In the genomic region with DNA sequence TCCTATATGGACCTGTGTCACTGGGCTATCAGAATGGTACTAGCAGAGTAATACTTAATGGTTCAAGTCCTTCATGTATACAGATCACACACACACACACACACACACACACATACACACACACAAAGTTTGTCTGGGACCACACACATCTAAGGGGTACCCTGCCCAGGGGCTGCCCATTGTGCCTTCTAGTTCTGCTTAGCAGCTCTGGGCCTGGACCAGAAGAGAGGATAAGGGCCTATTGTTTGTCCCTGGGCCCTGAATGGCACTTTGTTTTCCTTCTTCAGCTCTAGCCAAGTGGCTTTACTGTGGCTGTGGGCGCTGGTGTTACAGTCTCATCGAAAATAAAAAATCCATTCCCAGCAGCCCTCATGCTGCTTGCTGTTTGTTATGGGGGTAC, we compare ENCODE assay signal across 8 mouse cellular contexts. TPM values are rescaled to one million over a fixed set of nuclear protein-coding genes. Genes with fewer than 3 reads are reported as not detected.
A peak's percentile ranks its signal among the peaks of the same experiment; 100 is the strongest.
DNase-seq lines count a peak whose midpoint lies in the region; ATAC-seq and TF ChIP-seq lines count a peak whose summit lies in the region.

No protein-coding gene starts in this region.

- no peak overlapping the region for H3K4me3 ChIP-seq in gastrocnemius, adult 2 months
- H3K4me3 ChIP-seq in hindbrain, embryonic 11.5 days (ENCODE audit: low read depth, low read length), result no peak overlapping the region
- peak overlapping the region; percentile 40 for H3K4me3 ChIP-seq in liver, embryonic 16.5 days (ENCODE audit: low read depth, low read length)

- TF ChIP-seq CTCF in gastrocnemius, adult 2 months (IDR thresholded peaks at IDR 0.05), result no peak

- H3K9ac ChIP-seq in hindbrain, embryonic 11.5 days (ENCODE audit: low read depth, low read length), result no peak overlapping the region
- H3K9ac ChIP-seq in liver, embryonic 16.5 days (ENCODE audit: low read depth, low read length), result peak overlapping the region; percentile 67

- no peak for ATAC-seq in hindbrain, embryonic 11.5 days (ENCODE audit: low FRiP score)
- no peak for ATAC-seq in liver, embryonic 16.5 days (ENCODE audit: low read depth)

- 59% methylated on average over 2 of the region's 2 CpGs for WGBS in hindbrain, embryonic 11.5 days
- WGBS in liver, embryonic 16.5 days (ENCODE audit: insufficient replicate concordance), result 82% methylated on average over 2 of the region's 2 CpGs

- no peaks in the 10 kb centered on the region for H3K27me3 ChIP-seq in hindbrain, embryonic 11.5 days (ENCODE audit: control insufficient read depth, insufficient read depth, low read length)
- H3K27me3 ChIP-seq in liver, embryonic 16.5 days (ENCODE audit: control insufficient read depth, insufficient read depth, low read depth, low read length), result no peaks in the 10 kb centered on the region

- H3K9me3 ChIP-seq in hindbrain, embryonic 11.5 days (ENCODE audit: control insufficient read depth, low read length), result no peaks in the 10 kb centered on the region
- H3K9me3 ChIP-seq in liver, embryonic 16.5 days (replicated peaks; ENCODE audit: control insufficient read depth, low read length), result no peaks in the 10 kb centered on the region

- no peak for DNase-seq in gastrocnemius, adult 2 months
- DNase-seq in gastrocnemius, postnatal 25 days, result no peak
- peak; percentile 56 for DNase-seq in Muller cell, postnatal 12 days (ENCODE audit: inconsistent ontology term)
- peak; percentile 15 for DNase-seq in hindbrain, embryonic 11.5 days (ENCODE audit: low spot score)
- DNase-seq in gastrocnemius, postnatal 4 days (ENCODE audit: low spot score in 2 of 2), result no peak
- DNase-seq in adrenal gland, adult 18-20 months (ENCODE audit: low spot score in 2 of 2), result no peak
- no peak for DNase-seq in heart, adult 11 months

- intact Hi-C loops in gastrocnemius, adult 2 months (cut with DNase I), result no loop called here

- H3K4me1 ChIP-seq in hindbrain, embryonic 11.5 days (replicated peaks; ENCODE audit: control insufficient read depth, insufficient read depth, low read length), result peaks cover 2% of the 10 kb centered on the region; the same call in 1 of the 2 replicates
- peaks cover 68% of the 10 kb centered on the region for H3K4me1 ChIP-seq in liver, embryonic 16.5 days (ENCODE audit: control insufficient read depth, low read depth, low read length)

- no peak overlapping the region for H3K4me2 ChIP-seq in hindbrain, embryonic 11.5 days (replicated peaks; ENCODE audit: low read depth, low read length)
- peak overlapping the region; percentile 56 for H3K4me2 ChIP-seq in liver, embryonic 16.5 days (ENCODE audit: low read depth, low read length)

- no peaks in the 10 kb centered on the region for H3K36me3 ChIP-seq in hindbrain, embryonic 11.5 days (ENCODE audit: control insufficient read depth, insufficient read depth, low read length)
- no peaks in the 10 kb centered on the region for H3K36me3 ChIP-seq in liver, embryonic 16.5 days (ENCODE audit: control insufficient read depth, insufficient read depth)

- peak overlapping the region; percentile 48 for H3K27ac ChIP-seq in gastrocnemius, adult 2 months
- no peak overlapping the region for H3K27ac ChIP-seq in hindbrain, embryonic 11.5 days (ENCODE audit: low read depth, low read length)
- H3K27ac ChIP-seq in liver, embryonic 16.5 days (ENCODE audit: low read length), result peak overlapping the region; percentile 99

RNA-seq across cellular contexts. Expression of gene Pcx, which starts 49.3 kb away (rescaled TPM):
- total RNA-seq in gastrocnemius, adult 2 months (2021), result 100 to 1,000 TPM in 1 of 2 experiments, 10 to 100 TPM in 1; 94.6 to 119 TPM
- total RNA-seq in gastrocnemius, postnatal 25 days (2021), result 10 to 100 TPM; 44.6 to 59.3 TPM
- 11.8 and 13.4 TPM in 2 replicates for polyA plus RNA-seq in hindbrain, embryonic 11.5 days (2014; fragmentation: Nextera tagmentation; extraction: Ambion mirVana)
- polyA plus RNA-seq in liver, embryonic 16.5 days (2015; fragmentation: Nextera tagmentation; extraction: Ambion mirVana), result 88.7 and 118 TPM in 2 replicates
- total RNA-seq in gastrocnemius, postnatal 4 days (2021), result 10 to 100 TPM; 22.7 to 34.8 TPM
- 100 to 1,000 TPM; 622 to 707 TPM for total RNA-seq in adrenal gland, adult 18-20 months (2021)

RNA-seq across cellular contexts. Expression of gene Lrfn4, which starts 55.9 kb away (rescaled TPM):
- total RNA-seq in gastrocnemius, adult 2 months (2021), result 1 to 10 TPM; 1.5 to 1.6 TPM
- 1 to 10 TPM; 1.4 to 1.5 TPM for total RNA-seq in gastrocnemius, postnatal 25 days (2021)
- polyA plus RNA-seq in hindbrain, embryonic 11.5 days (2014; fragmentation: Nextera tagmentation; extraction: Ambion mirVana), result 7.7 and 9.0 TPM in 2 replicates
- 0.23 and 0.28 TPM in 2 replicates for polyA plus RNA-seq in liver, embryonic 16.5 days (2015; fragmentation: Nextera tagmentation; extraction: Ambion mirVana)
- total RNA-seq in gastrocnemius, postnatal 4 days (2021), result 10 to 100 TPM; 11.4 to 13.0 TPM
- 1 to 10 TPM; 4.4 to 7.7 TPM for total RNA-seq in adrenal gland, adult 18-20 months (2021)

Comparison
In these comparisons a context has a peak if more than half of its experiments do, and no peak if none do; other contexts are left out.
1. DNase-seq: peak in Muller cell, postnatal 12 days (single experiment) and hindbrain, embryonic 11.5 days (single experiment); none in gastrocnemius, adult 2 months (single experiment), gastrocnemius, postnatal 25 days (single experiment), gastrocnemius, postnatal 4 days (0 of 2), adrenal gland, adult 18-20 months (0 of 2) and heart, adult 11 months (single experiment).
2. RNA of gene Pcx, which starts 49.3 kb away (total RNA-seq): 622 to 707 TPM in adrenal gland, adult 18-20 months; 94.6 to 119 TPM in gastrocnemius, adult 2 months, 44.6 to 59.3 TPM in gastrocnemius, postnatal 25 days and 22.7 to 34.8 TPM in gastrocnemius, postnatal 4 days; every median in the first group is over 4 times any median in the second.